Mouse (Mus musculus) limb, embryonic 14.5 days (tissue): Measurements from ENCODE around the gene S1pr4. TPM values are rescaled to one million over a fixed set of nuclear protein-coding genes. Genes with fewer than 3 reads are reported as not detected.

Experiments used
- ATAC-seq: fragments of 200-750 bp; cut with Nextera tagmentation; 2 replicates; pipeline ENCODE4 v1.8.0; 2017; ENCODE audit warnings: low read depth, moderate number of reproducible peaks, moderate TSS enrichment; ENCODE audit not compliant: low FRiP score
- DNase-seq: peaks from one replicate; pipeline ENCODE4 v3.0.0-alpha.2; 2015; ENCODE audit warnings: low spot score
- H3K27ac ChIP-seq: fragments of 300-500 bp; sonication (generic); replicated peaks from 2 replicates; pipeline ENCODE4 v1.5.1; 2014; ENCODE audit warnings: low read depth, mild to moderate bottlenecking, low read length, moderate library complexity, mixed read lengths
- H3K27me3 ChIP-seq: fragments of 300-500 bp; sonication (generic); 2 replicates; pipeline ENCODE4 v1.6.1; 2014; ENCODE audit warnings: low read length, mixed read lengths; ENCODE audit not compliant: control insufficient read depth, insufficient read depth
- H3K36me3 ChIP-seq: fragments of 300-500 bp; sonication (generic); 2 replicates; pipeline ENCODE4 v1.6.1; 2014; ENCODE audit warnings: mild to moderate bottlenecking, low read length, moderate library complexity, mixed read lengths; ENCODE audit not compliant: control insufficient read depth, insufficient read depth
- H3K4me1 ChIP-seq: fragments of 300-500 bp; sonication (generic); 2 replicates; pipeline ENCODE4 v1.6.1; 2014; ENCODE audit warnings: antibody characterized with exemption, low read length, mixed read lengths; ENCODE audit not compliant: control insufficient read depth, insufficient read depth
- H3K4me2 ChIP-seq: fragments of 300-500 bp; sonication (generic); replicated peaks from 2 replicates; pipeline ENCODE4 v1.6.1; 2014; ENCODE audit warnings: low read depth, mild to moderate bottlenecking, low read length, moderate library complexity; ENCODE audit not compliant: severe bottlenecking
- H3K4me3 ChIP-seq: fragments of 300-500 bp; sonication (generic); replicated peaks from 2 replicates; pipeline ENCODE4 v1.5.1; 2014; ENCODE audit warnings: low read length
- H3K9ac ChIP-seq: fragments of 300-500 bp; sonication (generic); 2 replicates; pipeline ENCODE4 v1.6.1; 2014; ENCODE audit warnings: mild to moderate bottlenecking, low read depth, low read length, moderate library complexity; ENCODE audit not compliant: severe bottlenecking
- H3K9me3 ChIP-seq: fragments of 300-500 bp; sonication (generic); 2 replicates; pipeline ENCODE4 v1.6.1; 2016; ENCODE audit warnings: low read length; ENCODE audit not compliant: control insufficient read depth
- POLR2A ChIP-seq: fragments of 200-500 bp; IDR thresholded peaks from 2 replicates; pipeline ENCODE4 v1.8.0; 2012; ENCODE audit warnings: inconsistent platforms, mild to moderate bottlenecking, moderate library complexity, borderline replicate concordance; ENCODE audit not compliant: insufficient read depth, insufficient read length; ENCODE audit errors: extremely low read depth
- WGBS: fragments of 180-500 bp; shearing (Covaris S2); extraction: QIAGEN DNeasy Blood & Tissue Kit; methylation state at CpG from one replicate; pipeline ENCODE4 v1.1.7; 2014; 5-methylcytosine and 5-hydroxymethylcytosine counted together
- polyA plus RNA-seq, 2 experiments: library from polyadenylated mRNA; depleted of rRNA in 1 of 2; stranded (reverse) in 1 of 2; unstranded in 1 of 2; fragments of >200 nt; fragmentation: Nextera tagmentation in 1 of 2; extraction: Ambion mirVana in 1 of 2; gene quantifications; 2 replicates each; pipeline versions ENCODE4 v1.2.1 to v1.2.3; 2012 to 2014

Gene S1pr4
- polyA plus RNA-seq, 2 experiments = 0.50 to 0.66 TPM

DNA sequence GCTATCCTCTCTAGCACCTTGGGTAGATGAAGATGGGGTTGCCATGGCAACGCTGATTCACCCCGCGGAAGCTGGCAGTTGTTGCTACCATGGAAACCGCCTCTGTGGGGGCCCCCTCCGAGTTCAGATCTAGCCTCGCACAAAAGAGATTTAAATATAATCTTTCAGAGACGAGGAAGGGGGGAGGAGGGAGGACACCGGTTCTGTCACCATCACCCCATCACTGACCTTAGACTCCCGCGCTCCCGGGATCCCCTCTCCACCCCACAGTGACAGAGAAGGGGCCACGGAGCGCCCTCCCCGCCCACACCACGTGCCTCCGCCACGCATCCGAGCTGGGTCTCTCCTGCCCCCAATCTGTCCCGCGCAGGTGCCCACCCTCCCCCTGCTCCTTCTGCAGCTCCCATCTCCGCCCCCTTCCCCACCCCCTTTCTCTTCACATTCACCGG, 26.9 kb downstream of the S1pr4 start:
- no peak for TF ChIP-seq POLR2A
- no peak overlapping the region; the same call in 1 of the 2 replicates for H3K4me3 ChIP-seq
- H3K9me3 ChIP-seq = no peaks in the 10 kb centered on the region
- no peaks in the 10 kb centered on the region for H3K4me1 ChIP-seq
- H3K27me3 ChIP-seq = peaks cover 46% of the 10 kb centered on the region
- DNase-seq = no peak
- H3K4me2 ChIP-seq = no peak overlapping the region
- no peak for ATAC-seq
- H3K36me3 ChIP-seq = no peaks in the 10 kb centered on the region
- no peak overlapping the region for H3K9ac ChIP-seq
- H3K27ac ChIP-seq = no peak overlapping the region
- 1% methylated on average over 20 of the region's 22 CpGs for WGBS

GRCm38 (mm10) chr10:81472403-81473002, 27.4 kb downstream of the S1pr4 start:
- 7% methylated on average over 15 of the region's 18 CpGs for WGBS
- Histone ChIP-seq H3K9ac (no peak overlapping the region), H3K27me3 (peaks cover 50% of the 10 kb centered on the region), H3K36me3 (no peaks in the 10 kb centered on the region), H3K4me2 (no peak overlapping the region), H3K27ac (no peak overlapping the region), H3K9me3 (no peaks in the 10 kb centered on the region), H3K4me1 (no peaks in the 10 kb centered on the region), H3K4me3 (no peak overlapping the region)
- ATAC-seq (no peak), DNase-seq (no peak)
- TF ChIP-seq POLR2A = no peak

GRCm38 (mm10) chr10:81470454-81470853, 29.5 kb downstream of the S1pr4 start:
- Histone ChIP-seq H3K4me3 (no peak overlapping the region), H3K27ac (no peak overlapping the region), H3K27me3 (peaks cover 50% of the 10 kb centered on the region), H3K4me2 (no peak overlapping the region), H3K4me1 (no peaks in the 10 kb centered on the region), H3K9me3 (no peaks in the 10 kb centered on the region), H3K9ac (no peak overlapping the region), H3K36me3 (no peaks in the 10 kb centered on the region)
- DNase-seq (no peak), ATAC-seq (no peak)
- WGBS = 54% methylated on average over 18 of the region's 18 CpGs
- no peak for TF ChIP-seq POLR2A

- H3K4me1 ChIP-seq = 0 out of 2 replicates have a peak, but pooled peaks cover 6% of the 10 kb centered on the region
- no peak overlapping the region for H3K4me2 ChIP-seq
- H3K4me3 ChIP-seq = no peak overlapping the region
- peaks cover 46% of the 10 kb centered on the region for H3K27me3 ChIP-seq
- DNase-seq (no peak), ATAC-seq (no peak)
- WGBS = 78% methylated on average over 5 of the region's 5 CpGs
- H3K9ac ChIP-seq = no peak overlapping the region
- no peak for TF ChIP-seq POLR2A
- no peaks in the 10 kb centered on the region for H3K9me3 ChIP-seq
- H3K36me3 ChIP-seq = no peaks in the 10 kb centered on the region
- H3K27ac ChIP-seq = no peak overlapping the region
These were observed 30.7 kb downstream of the S1pr4 start for GRCm38 (mm10) chr10:81469253-81469652.

DNA sequence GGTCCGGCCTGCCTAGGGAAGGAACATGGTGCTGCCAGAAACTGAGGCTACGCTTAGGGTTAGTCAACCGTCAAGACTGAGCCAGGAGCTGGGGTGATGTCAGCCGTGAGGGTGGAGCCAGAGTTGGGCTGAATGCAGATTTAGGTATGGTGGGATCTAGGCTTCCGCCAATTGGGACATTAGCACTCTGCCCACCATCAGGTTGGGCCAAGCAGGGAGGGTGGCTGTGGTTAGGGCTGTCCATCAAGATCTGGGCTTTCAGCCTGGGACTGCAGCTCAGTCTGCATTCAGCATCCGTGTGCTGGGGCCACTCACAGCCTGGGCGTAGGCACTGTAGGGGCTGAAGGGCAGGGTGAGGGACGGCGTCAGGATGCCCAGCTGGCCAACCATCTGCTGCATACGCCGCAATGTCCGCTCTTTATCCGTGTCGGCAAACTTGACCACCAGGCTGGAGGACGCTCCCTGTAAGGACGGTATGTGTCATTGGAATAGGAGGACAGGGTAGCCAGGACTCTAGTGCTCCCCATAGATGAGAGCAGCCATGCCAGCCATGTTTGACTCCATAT, 32.2 kb downstream of the S1pr4 start:
- no peaks in the 10 kb centered on the region for H3K9me3 ChIP-seq
- no peak overlapping the region for H3K4me3 ChIP-seq
- ATAC-seq (no peak), DNase-seq (no peak)
- H3K9ac ChIP-seq = no peak overlapping the region
- no peaks in the 10 kb centered on the region for H3K36me3 ChIP-seq
- peaks cover 46% of the 10 kb centered on the region for H3K27me3 ChIP-seq
- 87% methylated on average over 16 of the region's 16 CpGs for WGBS
- no peak for TF ChIP-seq POLR2A
- no peak overlapping the region for H3K27ac ChIP-seq
- 0 out of 2 replicates have a peak, but pooled peaks cover 7% of the 10 kb centered on the region for H3K4me1 ChIP-seq
- H3K4me2 ChIP-seq = no peak overlapping the region

- H3K4me1 ChIP-seq = 0 out of 2 replicates have a peak, but pooled peaks cover 7% of the 10 kb centered on the region
- H3K4me2 ChIP-seq = no peak overlapping the region
- no peak for ATAC-seq
- H3K27ac ChIP-seq = no peak overlapping the region
- no peak overlapping the region for H3K4me3 ChIP-seq
- H3K36me3 ChIP-seq = no peaks in the 10 kb centered on the region
- no peak overlapping the region for H3K9ac ChIP-seq
- 49% methylated on average over 14 of the region's 14 CpGs for WGBS
- DNase-seq = no peak
- no peak for TF ChIP-seq POLR2A
- no peaks in the 10 kb centered on the region for H3K9me3 ChIP-seq
- H3K27me3 ChIP-seq = peaks cover 46% of the 10 kb centered on the region
These were observed 33.1 kb downstream of the S1pr4 start for GRCm38 (mm10) chr10:81466881-81467280.
